Mouse (Mus musculus) MEL (cell line): ENCODE data around the gene Slc16a12. TPM values are rescaled to one million over a fixed set of nuclear protein-coding genes. Genes with fewer than 3 reads are reported as not detected.
"Not testable (repeated sequence)": the region's sequence is repeated elsewhere in the genome, so short reads cannot be mapped to it uniquely, and the experiment has no call there.

ENCODE experiments used
- DNase-seq: peaks from one replicate; pipeline ENCODE4 v3.0.0; 2011; ENCODE audit warnings: low read depth, low spot score
- H3K27ac ChIP-seq: 2 replicates; pipeline ENCODE4 v1.5.1; 2012; ENCODE audit warnings: low read depth, mild to moderate bottlenecking, control low read depth, low read length, moderate library complexity; ENCODE audit not compliant: control insufficient read depth
- H3K27me3 ChIP-seq, 2 experiments: fragments of 150-350 bp in 1 of 2; sonication (generic) in 1 of 2; 2 replicates each; pipeline ENCODE4 v1.6.1; 2012; ENCODE audit warnings: low read length in 2 of 2, mild to moderate bottlenecking in 2 of 2, improper control_type of control experiment in 1 of 2, moderate library complexity in 1 of 2; ENCODE audit not compliant: insufficient read depth in 2 of 2, control insufficient read depth in 1 of 2
- H3K36me3 ChIP-seq, 2 experiments: 2 replicates each; pipeline ENCODE4 v1.6.1; 2012 to 2014; ENCODE audit warnings: low read length in 2 of 2, improper control_type of control experiment in 1 of 2, inconsistent platforms in 1 of 2, mild to moderate bottlenecking in 1 of 2; ENCODE audit not compliant: insufficient read depth in 2 of 2, control insufficient read depth in 1 of 2
- H3K4me1 ChIP-seq, 2 experiments: fragments of 150-350 bp in 1 of 2; sonication (generic) in 1 of 2; 2 replicates each; pipeline ENCODE4 v1.6.1; 2012; ENCODE audit warnings: low read length in 2 of 2, improper control_type of control experiment in 1 of 2, mild to moderate bottlenecking in 1 of 2; ENCODE audit not compliant: insufficient read depth in 2 of 2, control insufficient read depth in 1 of 2
- H3K4me3 ChIP-seq, 2 experiments: fragments of 150-350 bp in 1 of 2; sonication (generic) in 1 of 2; 2 replicates each; pipeline ENCODE4 v1.5.1; 2012; ENCODE audit warnings: low read depth in 2 of 2, low read length in 2 of 2, mild to moderate bottlenecking in 2 of 2, moderate library complexity in 2 of 2, control low read depth in 1 of 2, improper control_type of control experiment in 1 of 2; ENCODE audit not compliant: control insufficient read depth in 1 of 2, insufficient read depth in 1 of 2
- H3K79me2 ChIP-seq: 2 replicates; pipeline ENCODE4 v1.6.1; 2012; ENCODE audit warnings: mild to moderate bottlenecking, low read length, moderate library complexity; ENCODE audit not compliant: control insufficient read depth, poor library complexity, insufficient read depth
- H3K9ac ChIP-seq: 2 replicates; pipeline ENCODE4 v1.6.1; 2012; ENCODE audit warnings: low read depth, mild to moderate bottlenecking, control low read depth, low read length, moderate library complexity; ENCODE audit not compliant: control insufficient read depth, poor library complexity, severe bottlenecking
- H3K9me3 ChIP-seq: fragments of 150-350 bp; sonication (generic); replicated peaks from 2 replicates; pipeline ENCODE4 v1.6.1; 2012; ENCODE audit warnings: mild to moderate bottlenecking, low read length, improper control_type of control experiment, moderate library complexity; ENCODE audit not compliant: insufficient read depth
- CHD2 ChIP-seq: IDR thresholded peaks from 2 replicates; pipeline ENCODE4 v1.6.1; 2011; ENCODE audit warnings: low read length, improper control_type of control experiment
- KAT2A ChIP-seq: conservative IDR thresholded peaks from 2 replicates; pipeline ENCODE4 v1.6.1; 2012; ENCODE audit warnings: low read depth, low read length, improper control_type of control experiment, inconsistent platforms
- MAX ChIP-seq: IDR thresholded peaks from 2 replicates; pipeline ENCODE4 v1.6.1; 2011; ENCODE audit warnings: low read length, improper control_type of control experiment
- MYB ChIP-seq: IDR thresholded peaks from 2 replicates; pipeline ENCODE4 v1.6.1; 2011; ENCODE audit warnings: mild to moderate bottlenecking, low read depth, low read length, improper control_type of control experiment
- MYC ChIP-seq: IDR thresholded peaks from 2 replicates; pipeline ENCODE4 v1.6.1; 2011; ENCODE audit warnings: low read depth, mild to moderate bottlenecking, low read length, improper control_type of control experiment, moderate library complexity
- NELFE ChIP-seq: IDR thresholded peaks from 2 replicates; pipeline ENCODE4 v1.6.1; 2011; ENCODE audit warnings: low read depth, low read length, improper control_type of control experiment
- RAD21 ChIP-seq: IDR thresholded peaks from 2 replicates; pipeline ENCODE4 v1.6.1; 2011; ENCODE audit warnings: mild to moderate bottlenecking, low read depth, low read length, improper control_type of control experiment
- SIN3A ChIP-seq: IDR thresholded peaks from 2 replicates; pipeline ENCODE4 v1.6.1; 2012; ENCODE audit warnings: low read length, improper control_type of control experiment, inconsistent platforms
- SMC3 ChIP-seq: IDR thresholded peaks from 2 replicates; pipeline ENCODE4 v1.6.1; 2011; ENCODE audit warnings: low read depth, low read length, improper control_type of control experiment
- UBTF ChIP-seq: IDR thresholded peaks from 2 replicates; pipeline ENCODE4 v1.6.1; 2012; ENCODE audit warnings: low read depth, mild to moderate bottlenecking, inconsistent platforms, low read length, improper control_type of control experiment, moderate library complexity, borderline replicate concordance; ENCODE audit not compliant: insufficient read depth
- USF1 ChIP-seq: IDR thresholded peaks from 2 replicates; pipeline ENCODE4 v1.6.1; 2014; ENCODE audit warnings: low read depth, mild to moderate bottlenecking, inconsistent platforms, low read length, improper control_type of control experiment, moderate library complexity
- USF2 ChIP-seq, 2 experiments: IDR thresholded peaks; 2 replicates each; pipeline ENCODE4 v1.6.1; 2011 to 2012; ENCODE audit warnings: improper control_type of control experiment in 2 of 2, low read length in 2 of 2, borderline replicate concordance in 1 of 2, inconsistent platforms in 1 of 2, low read depth in 1 of 2, mild to moderate bottlenecking in 1 of 2; ENCODE audit not compliant: insufficient read depth in 1 of 2
- ZKSCAN1 ChIP-seq: IDR thresholded peaks from 2 replicates; pipeline ENCODE4 v1.6.1; 2012; ENCODE audit warnings: low read depth, mild to moderate bottlenecking, inconsistent platforms, low read length, improper control_type of control experiment, moderate library complexity
- ZMIZ1 ChIP-seq: IDR thresholded peaks from 2 replicates; pipeline ENCODE4 v1.6.1; 2012; ENCODE audit warnings: low read depth, mild to moderate bottlenecking, inconsistent platforms, low read length, improper control_type of control experiment, moderate library complexity
- ZNF384 ChIP-seq: IDR thresholded peaks from 2 replicates; pipeline ENCODE4 v1.6.1; 2012; ENCODE audit warnings: low read depth, mild to moderate bottlenecking, inconsistent platforms, low read length, improper control_type of control experiment
- polyA plus RNA-seq, 2 experiments: library from polyadenylated mRNA; stranded (reverse) in 1 of 2; unstranded in 1 of 2; fragments of >175 nt in 1 of 2; fragments of >200 nt in 1 of 2; gene quantifications; 2 replicates each; pipeline versions ENCODE4 v1.2.1 to v1.2.4; 2012; ENCODE audit warnings: low replicate concordance in 2 of 2, low read depth in 1 of 2; ENCODE audit not compliant: insufficient read length in 2 of 2, insufficient read depth in 1 of 2, missing spikeins in 1 of 2
- total RNA-seq: library from RNA; depleted of rRNA; stranded (reverse); fragments of 300-350 nt; gene quantifications from 2 replicates; pipeline ENCODE4 v1.2.3, GENCODE M21; 2012

Gene Slc16a12
- total and polyA plus RNA-seq, 3 experiments, result 0.06 TPM; not detected in 2

DNA sequence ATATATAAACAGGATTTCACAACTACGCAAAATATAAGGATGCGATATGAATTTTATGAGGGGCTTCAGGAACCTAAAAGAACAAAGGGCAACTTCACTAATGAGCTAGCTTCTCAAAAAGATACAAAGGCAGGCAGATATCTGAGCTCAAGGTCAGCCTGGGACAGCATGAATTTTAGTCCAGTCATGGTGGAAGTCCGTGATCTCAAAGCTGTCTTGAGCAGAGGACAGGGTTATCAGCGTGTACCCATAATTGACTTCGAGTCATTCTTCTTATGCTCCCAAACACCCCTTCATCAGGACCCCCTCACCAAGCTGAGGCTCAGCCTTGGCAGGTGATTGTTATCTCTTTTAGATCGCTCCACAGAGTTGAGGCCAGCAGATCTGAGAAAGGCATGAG, 96.1 kb downstream of the Slc16a12 start:
- H3K36me3 ChIP-seq, result peaks cover 0 to 5% of the 10 kb centered on the region in 2 experiments; a peak in 2 of 4 replicates
- H3K9me3 ChIP-seq, result no peaks in the 10 kb centered on the region
- no peak overlapping the region for H3K9ac ChIP-seq
- no peak for TF ChIP-seq MYB
- no peak for TF ChIP-seq KAT2A
- TF ChIP-seq ZKSCAN1, result no peak
- no peak for TF ChIP-seq USF1
- no peak for TF ChIP-seq SIN3A
- no peak for TF ChIP-seq ZNF384
- no peak for TF ChIP-seq SMC3
- no peak for TF ChIP-seq CHD2
- no peak for TF ChIP-seq MAX
- TF ChIP-seq NELFE, result no peak
- no peak for TF ChIP-seq ZMIZ1
- no peak for TF ChIP-seq RAD21
- TF ChIP-seq, all 39 proteins: peak for 0
- H3K27me3 ChIP-seq, result peaks cover 0 to 2% of the 10 kb centered on the region in 2 experiments
- no peak overlapping the region for H3K4me3 ChIP-seq
- H3K79me2 ChIP-seq, result no peaks in the 10 kb centered on the region
- peaks cover 0 to 2% of the 10 kb centered on the region in 2 experiments; a peak in 3 of 4 replicates for H3K4me1 ChIP-seq
- no peak overlapping the region for H3K27ac ChIP-seq
- DNase-seq, result no peak

DNA sequence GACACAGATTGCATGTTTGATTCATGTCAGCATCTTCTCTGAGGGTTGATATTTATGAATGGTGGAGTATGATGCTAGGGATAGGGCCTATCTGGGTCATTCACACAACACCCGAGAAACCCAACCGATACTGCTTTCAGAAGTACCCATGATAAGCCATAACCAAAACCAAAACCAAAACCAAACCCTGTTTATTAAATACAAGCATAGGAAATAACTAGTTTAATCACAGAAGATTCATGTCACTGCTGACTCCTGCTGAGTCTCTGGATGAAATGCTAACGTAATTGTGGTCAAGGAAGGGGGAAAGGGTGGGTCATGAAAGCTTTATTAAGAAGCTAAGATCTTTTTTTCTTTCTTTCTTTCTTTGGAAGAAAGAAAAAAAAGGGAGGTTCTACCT, 96.8 kb downstream of the Slc16a12 start:
- Histone ChIP-seq H3K27ac (no peak overlapping the region), H3K9me3 (no peaks in the 10 kb centered on the region), H3K4me1 (no peaks in the 10 kb centered on the region), H3K36me3 (no peaks in the 10 kb centered on the region), H3K9ac (no peak overlapping the region), H3K79me2 (no peaks in the 10 kb centered on the region), H3K4me3 (no peak overlapping the region), H3K27me3 (peaks cover 0 to 2% of the 10 kb centered on the region in 2 experiments)
- DNase-seq, result no peak
- TF ChIP-seq MYC, result no peak
- no peak for TF ChIP-seq UBTF
- TF ChIP-seq RAD21, result no peak
- no peak for TF ChIP-seq ZKSCAN1
- TF ChIP-seq USF2 (IDR thresholded peaks at IDR 0.05; ENCODE audit: borderline replicate concordance in 1 of 2, insufficient read depth in 1 of 2, low read depth in 1 of 2, low read length in 2 of 2), result no peak

DNA sequence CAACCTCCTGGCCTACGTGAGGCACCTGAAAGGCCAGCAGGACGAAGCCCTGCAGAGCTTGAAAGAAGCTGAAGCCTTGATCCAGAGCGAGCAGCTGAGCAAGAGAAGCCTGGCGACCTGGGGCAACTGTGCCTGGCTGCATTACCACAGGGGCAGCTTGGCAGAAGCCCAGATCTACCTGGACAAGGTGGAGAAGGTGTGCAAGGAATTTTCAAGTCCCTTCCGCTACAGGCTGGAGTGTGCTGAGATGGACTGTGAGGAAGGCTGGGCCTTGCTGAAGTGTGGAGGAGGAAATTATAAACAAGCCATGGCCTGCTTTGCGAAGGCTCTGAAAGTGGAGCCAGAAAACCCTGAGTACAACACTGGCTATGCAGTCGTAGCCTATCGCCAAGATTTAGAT, 99.5 kb downstream of the Slc16a12 start:
- not testable (repeated sequence) for H3K36me3 ChIP-seq, H3K4me3 ChIP-seq, H3K79me2 ChIP-seq, H3K9ac ChIP-seq, H3K4me1 ChIP-seq, DNase-seq, H3K27me3 ChIP-seq, H3K27ac ChIP-seq, H3K9me3 ChIP-seq
